Mouse (Mus musculus) forebrain, postnatal 0 days (tissue): ENCODE data around the gene Adgrl3. TPM values are rescaled to one million over a fixed set of nuclear protein-coding genes. Genes with fewer than 3 reads are reported as not detected.

Experiments
- ATAC-seq: fragments of 200-750 bp; cut with Nextera tagmentation; 2 replicates; pipeline ENCODE4 v1.8.0; 2017; ENCODE audit warnings: mild to moderate bottlenecking, moderate library complexity
- DNase-seq: peaks from one replicate; pipeline ENCODE4 v3.0.0-alpha.2; 2015
- H3K27ac ChIP-seq: fragments of 300-500 bp; sonication (generic); 2 replicates; pipeline ENCODE4 v1.5.1; 2014; ENCODE audit warnings: low read depth, mild to moderate bottlenecking, antibody characterized with exemption, low read length, moderate library complexity, mixed read lengths
- H3K27me3 ChIP-seq: fragments of 300-500 bp; sonication (generic); 2 replicates; pipeline ENCODE4 v1.6.1; 2014; ENCODE audit warnings: mild to moderate bottlenecking, low read length, mixed read lengths; ENCODE audit not compliant: insufficient read depth
- H3K36me3 ChIP-seq: fragments of 300-500 bp; sonication (generic); 2 replicates; pipeline ENCODE4 v1.6.1; 2014; ENCODE audit warnings: mild to moderate bottlenecking, moderate library complexity; ENCODE audit not compliant: insufficient read depth
- H3K4me1 ChIP-seq: fragments of 300-500 bp; sonication (generic); 2 replicates; pipeline ENCODE4 v1.6.1; 2014; ENCODE audit warnings: antibody characterized with exemption; ENCODE audit not compliant: insufficient read depth
- H3K4me2 ChIP-seq: fragments of 300-500 bp; sonication (generic); 2 replicates; pipeline ENCODE4 v1.6.1; 2014; ENCODE audit warnings: low read depth, mild to moderate bottlenecking, moderate library complexity
- H3K4me3 ChIP-seq: fragments of 300-500 bp; sonication (generic); 2 replicates; pipeline ENCODE4 v1.5.1; 2014; ENCODE audit warnings: low read depth, low read length, mixed read lengths
- H3K9ac ChIP-seq: fragments of 300-500 bp; sonication (generic); 2 replicates; pipeline ENCODE4 v1.6.1; 2014; ENCODE audit warnings: mild to moderate bottlenecking
- H3K9me3 ChIP-seq: fragments of 300-500 bp; sonication (generic); 2 replicates; pipeline ENCODE4 v1.6.1; 2016; ENCODE audit warnings: low read length
- CTCF ChIP-seq: sonication (generic); IDR thresholded peaks from 2 replicates; pipeline ENCODE4 v1.5.1; 2016; ENCODE audit warnings: antibody characterized with exemption, control low read depth, low read depth
- WGBS: fragments of 180-500 bp; shearing (Covaris S2); extraction: QIAGEN DNeasy Blood & Tissue Kit; methylation state at CpG from one replicate; pipeline ENCODE4 v1.1.7; 2014; 5-methylcytosine and 5-hydroxymethylcytosine counted together
- polyA plus RNA-seq: library from polyadenylated mRNA; unstranded; fragments of >200 nt; fragmentation: Nextera tagmentation; extraction: Ambion mirVana; gene quantifications from 2 replicates; pipeline ENCODE4 v1.2.1, GENCODE M21; 2015
- total RNA-seq: library from RNA; depleted of rRNA; stranded (reverse); fragments of >200 nt; gene quantifications from 2 replicates; pipeline ENCODE4 v1.2.3, GENCODE M21; 2014

Adgrl3 gene
- total and polyA plus RNA-seq, 2 experiments from 2014 or later, result 39.2 to 174 TPM

- 87% methylated on average over 3 of the region's 3 CpGs for WGBS
- no peak for TF ChIP-seq CTCF
Measured at GRCm38 (mm10) chr5:81501076-81501475, 481.1 kb downstream of the Adgrl3 start.

GRCm38 (mm10) chr5:81518720-81519496 lies 499.0 kb downstream of the Adgrl3 start:
- Histone ChIP-seq H3K27ac (no peak overlapping the region), H3K4me1 (peaks cover 5% of the 10 kb centered on the region; the same call in 1 of the 2 replicates), H3K36me3 (no peaks in the 10 kb centered on the region), H3K4me3 (no peak overlapping the region), H3K4me2 (peak overlapping the region; percentile 18; the same call in 1 of the 2 replicates), H3K27me3 (no peaks in the 10 kb centered on the region), H3K9me3 (no peaks in the 10 kb centered on the region), H3K9ac (no peak overlapping the region)
- DNase-seq (no peak), ATAC-seq (no peak)
- TF ChIP-seq CTCF, result no peak
- WGBS, result 28% methylated on average over 5 of the region's 5 CpGs

More at GRCm38 (mm10) chr5:81501076-81501475, 481.1 kb downstream of the Adgrl3 start:
- Histone ChIP-seq H3K36me3 (no peaks in the 10 kb centered on the region), H3K27me3 (no peaks in the 10 kb centered on the region), H3K4me2 (no peak overlapping the region), H3K4me1 (no peaks in the 10 kb centered on the region), H3K9me3 (no peaks in the 10 kb centered on the region), H3K4me3 (no peak overlapping the region), H3K9ac (no peak overlapping the region), H3K27ac (no peak overlapping the region)
- DNase-seq (no peak), ATAC-seq (no peak)

GRCm38 (mm10) chr5:81519497-81520382 lies 499.8 kb downstream of the Adgrl3 start:
- no peaks in the 10 kb centered on the region for H3K9me3 ChIP-seq
- peaks cover 5% of the 10 kb centered on the region; the same call in 1 of the 2 replicates for H3K4me1 ChIP-seq
- no peak overlapping the region for H3K27ac ChIP-seq
- 14% methylated on average over 11 of the region's 11 CpGs for WGBS
- DNase-seq, result peak; percentile 49
- peak overlapping the region; percentile 18; the same call in 1 of the 2 replicates for H3K9ac ChIP-seq
- H3K4me2 ChIP-seq, result peak overlapping the region; percentile 18; the same call in 1 of the 2 replicates
- TF ChIP-seq CTCF, result peak; percentile 69
- ATAC-seq, result peak; percentile 78
- H3K4me3 ChIP-seq, result peak overlapping the region; percentile 1; the same call in 1 of the 2 replicates
- H3K27me3 ChIP-seq, result no peaks in the 10 kb centered on the region
- no peaks in the 10 kb centered on the region for H3K36me3 ChIP-seq

- DNase-seq (no peak), ATAC-seq (no peak)
- Histone ChIP-seq H3K36me3 (no peaks in the 10 kb centered on the region), H3K9ac (no peak overlapping the region), H3K27me3 (no peaks in the 10 kb centered on the region), H3K9me3 (no peaks in the 10 kb centered on the region), H3K4me2 (no peak overlapping the region), H3K4me1 (peaks cover 5% of the 10 kb centered on the region; the same call in 1 of the 2 replicates), H3K4me3 (no peak overlapping the region), H3K27ac (no peak overlapping the region)
- 89% methylated on average over 4 of the region's 4 CpGs for WGBS
- TF ChIP-seq CTCF, result no peak
Measured at GRCm38 (mm10) chr5:81522760-81523159, 502.8 kb downstream of the Adgrl3 start.

- Histone ChIP-seq H3K4me3 (no peak overlapping the region), H3K9me3 (no peaks in the 10 kb centered on the region), H3K27ac (no peak overlapping the region), H3K4me2 (no peak overlapping the region), H3K4me1 (peaks cover 5% of the 10 kb centered on the region; the same call in 1 of the 2 replicates), H3K9ac (no peak overlapping the region), H3K27me3 (no peaks in the 10 kb centered on the region), H3K36me3 (no peaks in the 10 kb centered on the region)
- TF ChIP-seq CTCF, result no peak
- peak; percentile 40; the same call in 1 of the 2 replicates for ATAC-seq
- 60% methylated on average over 12 of the region's 12 CpGs for WGBS
- DNase-seq, result peak; percentile 10
Measured at GRCm38 (mm10) chr5:81524532-81524961, 504.6 kb downstream of the Adgrl3 start.

- Histone ChIP-seq H3K36me3 (no peaks in the 10 kb centered on the region), H3K27me3 (no peaks in the 10 kb centered on the region), H3K4me2 (no peak overlapping the region), H3K9ac (no peak overlapping the region), H3K27ac (no peak overlapping the region), H3K4me3 (no peak overlapping the region), H3K9me3 (no peaks in the 10 kb centered on the region), H3K4me1 (no peaks in the 10 kb centered on the region)
- WGBS, result 88% methylated on average over 2 of the region's 2 CpGs
- TF ChIP-seq CTCF, result no peak
- ATAC-seq (no peak), DNase-seq (no peak)
Measured at GRCm38 (mm10) chr5:81525326-81525725, 505.4 kb downstream of the Adgrl3 start.
